ENCODE assay signal across 17 mouse cellular contexts in genomic region chr11:45535501-45536025, GRCm38 (mm10).
DNase-seq lines count a peak whose midpoint lies in the region; ATAC-seq and TF ChIP-seq lines count a peak whose summit lies in the region.
"Had no signal": no experiment of that assay in that cellular context is flagged by ENCODE, and none has a peak within 500 bp of the region (broad histone marks: within the 10 kb centered on the region; RNA-seq: fewer than 3 reads in every experiment).

No protein-coding gene starts in this region.

- H3K4me2 ChIP-seq in intestine, embryonic 14.5 days (ENCODE audit: low read length) = no peak overlapping the region
- no peak overlapping the region for H3K4me2 ChIP-seq in intestine, embryonic 16.5 days (ENCODE audit: low read depth, low read length)
- no peak overlapping the region for H3K4me2 ChIP-seq in stomach, embryonic 14.5 days (replicated peaks; ENCODE audit: low read depth, low read length)
- H3K4me2 ChIP-seq in stomach, postnatal 0 days (replicated peaks; ENCODE audit: low read depth) = no peak overlapping the region
- H3K4me2 ChIP-seq: forebrain, embryonic 12.5 days; liver, embryonic 13.5 days; neural tube, embryonic 15.5 days had no signal

- no peak for TF ChIP-seq EP300 in stomach, postnatal 0 days (optimal IDR thresholded peaks at IDR 0.05)

- H3K27ac ChIP-seq in intestine, embryonic 14.5 days (ENCODE audit: low read depth) = no peak overlapping the region
- H3K27ac ChIP-seq in intestine, embryonic 16.5 days (ENCODE audit: low read length) = no peak overlapping the region
- H3K27ac ChIP-seq in stomach, embryonic 14.5 days (ENCODE audit: low read length) = peak overlapping the region; percentile 64
- no peak overlapping the region for H3K27ac ChIP-seq in stomach, postnatal 0 days (replicated peaks)
- H3K27ac ChIP-seq: forebrain, embryonic 12.5 days; liver, embryonic 13.5 days; neural tube, embryonic 15.5 days had no signal

- H3K9me3 ChIP-seq in intestine, embryonic 14.5 days (ENCODE audit: control insufficient read depth, low read length) = no peaks in the 10 kb centered on the region
- H3K9me3 ChIP-seq in intestine, embryonic 16.5 days (ENCODE audit: control insufficient read depth, low read length) = no peaks in the 10 kb centered on the region
- no peaks in the 10 kb centered on the region for H3K9me3 ChIP-seq in stomach, embryonic 14.5 days (ENCODE audit: control insufficient read depth, low read depth, low read length)
- no peaks in the 10 kb centered on the region for H3K9me3 ChIP-seq in stomach, postnatal 0 days (ENCODE audit: control insufficient read depth, low read length)
- H3K9me3 ChIP-seq: forebrain, embryonic 12.5 days; liver, embryonic 13.5 days; neural tube, embryonic 15.5 days had no signal

- no peaks in the 10 kb centered on the region for H3K27me3 ChIP-seq in intestine, embryonic 14.5 days (replicated peaks; ENCODE audit: control insufficient read depth, insufficient read depth, low read length)
- H3K27me3 ChIP-seq in intestine, embryonic 16.5 days (replicated peaks; ENCODE audit: control insufficient read depth, insufficient read depth, low read length) = no peaks in the 10 kb centered on the region
- H3K27me3 ChIP-seq in stomach, embryonic 14.5 days (ENCODE audit: control insufficient read depth, insufficient read depth, low read length) = no peaks in the 10 kb centered on the region
- no peaks in the 10 kb centered on the region for H3K27me3 ChIP-seq in stomach, postnatal 0 days (ENCODE audit: control insufficient read depth, insufficient read depth, low read length)
- H3K27me3 ChIP-seq: liver, embryonic 13.5 days; neural tube, embryonic 15.5 days had no signal

- ATAC-seq in intestine, embryonic 14.5 days (replicated peaks; ENCODE audit: low FRiP score, low TSS enrichment, low read depth) = no peak
- ATAC-seq in intestine, embryonic 16.5 days = no peak
- no peak for ATAC-seq in stomach, embryonic 14.5 days (ENCODE audit: insufficient number of reproducible peaks, insufficient read depth, low FRiP score, low read depth)
- no peak for ATAC-seq in stomach, postnatal 0 days (ENCODE audit: low FRiP score, low TSS enrichment)
- ATAC-seq: activated CD4-positive, CD25-positive, alpha-beta regulatory T cell, adult 4 months; CD4-positive, CD25-positive, alpha-beta regulatory T cell, adult 4 months had no signal

- no peaks in the 10 kb centered on the region for H3K36me3 ChIP-seq in intestine, embryonic 14.5 days (ENCODE audit: control insufficient read depth, insufficient read depth, low read length)
- no peaks in the 10 kb centered on the region for H3K36me3 ChIP-seq in intestine, embryonic 16.5 days (ENCODE audit: control insufficient read depth, insufficient read depth, low read length)
- no peaks in the 10 kb centered on the region for H3K36me3 ChIP-seq in stomach, embryonic 14.5 days (ENCODE audit: control insufficient read depth, insufficient read depth, low read length)
- no peaks in the 10 kb centered on the region for H3K36me3 ChIP-seq in stomach, postnatal 0 days (ENCODE audit: control insufficient read depth, insufficient read depth, low read length)
- H3K36me3 ChIP-seq: forebrain, embryonic 12.5 days; liver, embryonic 13.5 days; neural tube, embryonic 15.5 days had no signal

- no peak for TF ChIP-seq CTCF in stomach, postnatal 0 days (IDR thresholded peaks at IDR 0.05; ENCODE audit: low read depth)

- peaks cover 11% of the 10 kb centered on the region for H3K4me1 ChIP-seq in intestine, embryonic 14.5 days (replicated peaks; ENCODE audit: control insufficient read depth, insufficient read depth, low read length)
- H3K4me1 ChIP-seq in intestine, embryonic 16.5 days (ENCODE audit: control insufficient read depth, insufficient read depth, low read length) = no peaks in the 10 kb centered on the region
- peaks cover 14% of the 10 kb centered on the region; the same call in 1 of the 2 replicates for H3K4me1 ChIP-seq in stomach, embryonic 14.5 days (ENCODE audit: control insufficient read depth, insufficient read depth, low read length)
- no peaks in the 10 kb centered on the region for H3K4me1 ChIP-seq in stomach, postnatal 0 days (replicated peaks; ENCODE audit: control insufficient read depth, insufficient read depth)
- H3K4me1 ChIP-seq: liver, embryonic 13.5 days had no signal

- no peak overlapping the region for H3K9ac ChIP-seq in intestine, embryonic 14.5 days (ENCODE audit: low read length)
- no peak overlapping the region for H3K9ac ChIP-seq in intestine, embryonic 16.5 days (ENCODE audit: low read depth, low read length)
- no peak overlapping the region for H3K9ac ChIP-seq in stomach, embryonic 14.5 days (replicated peaks; ENCODE audit: low read depth, low read length)
- no peak overlapping the region for H3K9ac ChIP-seq in stomach, postnatal 0 days (ENCODE audit: low read length)
- H3K9ac ChIP-seq: forebrain, embryonic 12.5 days; liver, embryonic 13.5 days; neural tube, embryonic 15.5 days had no signal

- H3K4me3 ChIP-seq in intestine, embryonic 14.5 days (ENCODE audit: low read depth, low read length) = no peak overlapping the region
- no peak overlapping the region for H3K4me3 ChIP-seq in intestine, embryonic 16.5 days (ENCODE audit: low read length)
- no peak overlapping the region for H3K4me3 ChIP-seq in stomach, embryonic 14.5 days (ENCODE audit: low read depth, low read length)
- H3K4me3 ChIP-seq in stomach, postnatal 0 days (ENCODE audit: low read depth, low read length) = no peak overlapping the region
- H3K4me3 ChIP-seq: forebrain, embryonic 12.5 days; liver, embryonic 13.5 days; neural tube, embryonic 15.5 days had no signal

- 29% methylated on average over 8 of the region's 8 CpGs for WGBS in intestine, embryonic 14.5 days
- WGBS in intestine, embryonic 16.5 days = 37% methylated on average over 8 of the region's 8 CpGs
- 26% methylated on average over 8 of the region's 8 CpGs for WGBS in stomach, embryonic 14.5 days
- WGBS in stomach, postnatal 0 days = 34% methylated on average over 8 of the region's 8 CpGs

- peak; percentile 58 for DNase-seq in intestine, embryonic 14.5 days (ENCODE audit: low spot score)
- no peak for DNase-seq in stomach, postnatal 0 days (ENCODE audit: low spot score)
- peak; percentile 23 for DNase-seq in gastrocnemius, postnatal 10 days
- peak; percentile 68 for DNase-seq in skeletal muscle tissue, adult 2 months (ENCODE audit: low read depth, low spot score)
- DNase-seq in left cerebral cortex, adult 9 months (ENCODE audit: low spot score in 2 of 2) = no peak
- no peak for DNase-seq in lung, postnatal 25 days (ENCODE audit: low spot score)
- DNase-seq: cerebellum, adult 8-10 months; liver, embryonic 13.5 days; lung, postnatal 4 days; right cerebral cortex, postnatal 14 days; thymus, postnatal 4 days had no signal

Comparison
In these comparisons a context has a peak if more than half of its experiments do, and no peak if none do; other contexts are left out.
1. DNase-seq: peak in intestine, embryonic 14.5 days (single experiment), gastrocnemius, postnatal 10 days (single experiment) and skeletal muscle tissue, adult 2 months (single experiment); none in stomach, postnatal 0 days (single experiment), left cerebral cortex, adult 9 months (0 of 2) and lung, postnatal 25 days (single experiment).